ENCODE assay signal across 14 mouse cellular contexts in genomic region chr9:67783925-67784324, GRCm38 (mm10). TPM values are rescaled to one million over a fixed set of nuclear protein-coding genes. Genes with fewer than 3 reads are reported as not detected.
DNase-seq lines count a peak whose midpoint lies in the region; ATAC-seq and TF ChIP-seq lines count a peak whose summit lies in the region.
"Had no signal": no experiment of that assay in that cellular context is flagged by ENCODE, and none has a peak within 500 bp of the region (broad histone marks: within the 10 kb centered on the region; RNA-seq: fewer than 3 reads in every experiment).

No protein-coding gene starts in this region.

- no peak for TF ChIP-seq EP300 in CH12.LX (IDR thresholded peaks at IDR 0.05; ENCODE audit: low read length)

- H3K4me1 ChIP-seq in cerebellum, adult 2 months (ENCODE audit: control insufficient read depth, insufficient read depth, low read length), result no peaks in the 10 kb centered on the region
- H3K4me1 ChIP-seq in CH12.LX (ENCODE audit: control insufficient read depth in 1 of 2, insufficient read depth in 2 of 2), result no peaks in the 10 kb centered on the region
- H3K4me1 ChIP-seq: forebrain, embryonic 10.5 days; intestine, embryonic 15.5 days had no signal

- H3K27ac ChIP-seq in cerebellum, adult 2 months (ENCODE audit: insufficient read depth, low read length), result no peak overlapping the region
- H3K27ac ChIP-seq in left cerebral cortex, adult 2 months, result no peak overlapping the region
- no peak overlapping the region for H3K27ac ChIP-seq in CH12.LX (ENCODE audit: insufficient read depth, low read depth)
- H3K27ac ChIP-seq: forebrain, embryonic 10.5 days; intestine, embryonic 15.5 days had no signal

- H3K36me3 ChIP-seq in CH12.LX (replicated peaks in 1 of 2; ENCODE audit: control insufficient read depth in 1 of 2, insufficient read depth in 1 of 2, low read length in 1 of 2), result no peaks in the 10 kb centered on the region
- H3K36me3 ChIP-seq: forebrain, embryonic 10.5 days; intestine, embryonic 15.5 days had no signal

- peak; percentile 35 for TF ChIP-seq RAD21 in CH12.LX (IDR thresholded peaks at IDR 0.05; ENCODE audit: low read depth, low read length)

- H3K4me3 ChIP-seq in cerebellum, adult 2 months (replicated peaks; ENCODE audit: insufficient read depth, low read depth, low read length), result no peak overlapping the region
- no peak overlapping the region for H3K4me3 ChIP-seq in left cerebral cortex, adult 2 months
- H3K4me3 ChIP-seq in CH12.LX (replicated peaks in 1 of 3; ENCODE audit: low read depth in 2 of 3, low read length in 2 of 3, poor library complexity in 1 of 3), result no peak overlapping the region
- H3K4me3 ChIP-seq: forebrain, embryonic 10.5 days; intestine, embryonic 15.5 days; myocyte had no signal

- no peaks in the 10 kb centered on the region for H3K79me2 ChIP-seq in CH12.LX (replicated peaks; ENCODE audit: control insufficient read depth, extremely low read depth, insufficient read depth, poor library complexity, severe bottlenecking)

- no peak overlapping the region for H3K4me2 ChIP-seq in CH12.LX (ENCODE audit: insufficient read depth, low read depth, poor library complexity, severe bottlenecking)
- H3K4me2 ChIP-seq: intestine, embryonic 15.5 days had no signal

- dilution Hi-C loops in CH12.LX (cut with MboI; ENCODE audit: extremely low pct_ligation_motif_present, extremely low pct_unique_long_range_greater_than_20kb, low sequenced_read_pairs), result no loop called here

- no peaks in the 10 kb centered on the region for H3K9me3 ChIP-seq in CH12.LX (replicated peaks; ENCODE audit: low read length)
- H3K9me3 ChIP-seq: intestine, embryonic 15.5 days had no signal

- intact Hi-C loops in left cerebral cortex, adult 2 months (cut with DNase I), result no loop called here
- intact Hi-C loops in left cerebral cortex, postnatal 14 days (cut with DNase I), result no loop called here

- DNase-seq in cerebellum, adult 2 months, result no peak
- no peak for DNase-seq in cerebellum, adult 11-12 months
- DNase-seq in left cerebral cortex, adult 2 months (ENCODE audit: extremely low spot score in 1 of 2, low spot score in 2 of 2), result no peak
- DNase-seq in left cerebral cortex, postnatal 14 days (ENCODE audit: low spot score in 2 of 2), result no peak
- no peak for DNase-seq in CH12.LX (ENCODE audit: extremely low read depth)
- DNase-seq in brain, embryonic 14.5 days (ENCODE audit: low read depth), result no peak
- DNase-seq in adipocyte (ENCODE audit: low spot score), result no peak
- DNase-seq: embryo, embryonic 11 days; gastrocnemius, postnatal 14 days had no signal

- TF ChIP-seq CTCF in cerebellum, adult 2 months (IDR thresholded peaks at IDR 0.05; ENCODE audit: borderline replicate concordance, insufficient read depth, low read depth, low read length), result peak; percentile 38; the same call in 1 of the 2 replicates
- TF ChIP-seq CTCF in left cerebral cortex, adult 2 months (IDR thresholded peaks at IDR 0.05), result peak; percentile 55
- TF ChIP-seq CTCF in CH12.LX (conservative IDR thresholded peaks at IDR 0.05 in 1 of 2, IDR thresholded peaks at IDR 0.05 in 1 of 2; ENCODE audit: low read depth in 2 of 2, low read length in 2 of 2), result peak; percentile 38 to 52
- TF ChIP-seq CTCF in brain, embryonic 14.5 days (IDR thresholded peaks at IDR 0.05; ENCODE audit: borderline replicate concordance, extremely low read depth, insufficient read depth, insufficient read length), result peak; percentile 44; the same call in 1 of the 2 replicates

- H3K9ac ChIP-seq in CH12.LX (ENCODE audit: insufficient read depth, low read depth), result no peak overlapping the region
- H3K9ac ChIP-seq: intestine, embryonic 15.5 days had no signal

- H3K27me3 ChIP-seq in cerebellum, adult 2 months (ENCODE audit: control insufficient read depth, insufficient read depth, low read length), result no peaks in the 10 kb centered on the region
- H3K27me3 ChIP-seq in CH12.LX (replicated peaks), result no peaks in the 10 kb centered on the region
- H3K27me3 ChIP-seq: intestine, embryonic 15.5 days had no signal

- no peak for ATAC-seq in erythroid progenitor cell, adult 5-6 weeks (replicated peaks; ENCODE audit: low FRiP score, poor library complexity, severe bottlenecking)
- ATAC-seq: intestine, embryonic 15.5 days had no signal

- in situ Hi-C loops in CH12.LX (cut with MboI; ENCODE audit: low pct_ligation_motif_present, low pct_unique_long_range_greater_than_20kb, low sequenced_read_pairs), result no loop called here

- TF ChIP-seq POLR2A in cerebellum, adult 2 months (IDR thresholded peaks at IDR 0.05; ENCODE audit: borderline replicate concordance, insufficient read depth, low read length), result no peak
- TF ChIP-seq POLR2A in CH12.LX (IDR thresholded peaks at IDR 0.05; ENCODE audit: low read depth, low read length), result no peak
- TF ChIP-seq POLR2A in brain, embryonic 14.5 days (IDR thresholded peaks at IDR 0.05; ENCODE audit: borderline replicate concordance, extremely low read depth, insufficient read depth, insufficient read length, poor library complexity, severe bottlenecking), result no peak

TF ChIP-seq in CH12.LX, 34 proteins besides CTCF, POLR2A, EP300 and RAD21:
- TF ChIP-seq SMC3 (IDR thresholded peaks at IDR 0.05; ENCODE audit: low read depth, low read length), result peak; percentile 30
- TF ChIP-seq PAX5 (IDR thresholded peaks at IDR 0.05; ENCODE audit: low read length), result no peak

RNA-seq across cellular contexts. Expression of gene C2cd4b, which starts 24.7 kb away (rescaled TPM):
- 0.33 and 0.54 TPM in 2 replicates for polyA plus RNA-seq in cerebellum, adult 2 months (2012; rRNA removed)
- total RNA-seq in left cerebral cortex, adult 2 months (2021), result 1 to 10 TPM; 4.0 to 4.6 TPM
- total RNA-seq in left cerebral cortex, postnatal 14 days (2021), result 1 to 10 TPM; 4.4 to 5.7 TPM
- total RNA-seq in CH12.LX (2012; rRNA removed) (not detected in 2 replicates), CH12.LX (2014; rRNA removed) (not detected in 2 replicates)
- not detected in 2 replicates for polyA plus RNA-seq in CH12.LX (2012; ENCODE audit: insufficient read length, low read depth)
- 0.53 and 1.2 TPM in 2 replicates for polyA plus RNA-seq in brain, embryonic 14.5 days (2012; rRNA removed)
- not detected in 2 replicates for total RNA-seq in erythroid progenitor cell, adult 5-6 weeks (2015; ENCODE audit: low replicate concordance)
- total RNA-seq in erythroid progenitor cell, adult 5-6 weeks (2017; ENCODE audit: low replicate concordance), result not detected in 2 replicates
- total RNA-seq: megakaryocyte, adult 5-6 weeks had no signal
- polyA plus RNA-seq: forebrain, embryonic 10.5 days; myocyte had no signal

RNA-seq across cellular contexts. Expression of gene C2cd4a, which starts 48.2 kb away (rescaled TPM):
- 0.07 and 0.10 TPM in 2 replicates for polyA plus RNA-seq in cerebellum, adult 2 months (2012; rRNA removed)
- under 1 TPM in 1 of 2 experiments, not detected in 1; 0.26 TPM for total RNA-seq in left cerebral cortex, adult 2 months (2021)
- under 1 TPM in 1 of 2 experiments, not detected in 1; 0.59 TPM for total RNA-seq in left cerebral cortex, postnatal 14 days (2021)
- total RNA-seq in CH12.LX (2012; rRNA removed), result not detected in 2 replicates
- total RNA-seq in CH12.LX (2014; rRNA removed), result 0.16 TPM in 1 of 2 replicates, not detected in the other
- polyA plus RNA-seq in CH12.LX (2012; ENCODE audit: insufficient read length, low read depth), result not detected in 2 replicates
- polyA plus RNA-seq in brain, embryonic 14.5 days (2012; rRNA removed), result 0.42 and 0.52 TPM in 2 replicates
- not detected in 2 replicates for total RNA-seq in erythroid progenitor cell, adult 5-6 weeks (2015; ENCODE audit: low replicate concordance)
- total RNA-seq in erythroid progenitor cell, adult 5-6 weeks (2017; ENCODE audit: low replicate concordance), result not detected in 2 replicates
- total RNA-seq: megakaryocyte, adult 5-6 weeks had no signal
- polyA plus RNA-seq: forebrain, embryonic 10.5 days; myocyte had no signal

RNA-seq across cellular contexts. Expression of gene Vps13c, which starts 56.3 kb away (rescaled TPM):
- 45.6 and 46.5 TPM in 2 replicates for polyA plus RNA-seq in cerebellum, adult 2 months (2012; rRNA removed)
- total RNA-seq in left cerebral cortex, adult 2 months (2021), result 10 to 100 TPM; 82.2 to 83.8 TPM
- 10 to 100 TPM; 62.3 to 66.2 TPM for total RNA-seq in left cerebral cortex, postnatal 14 days (2021)
- 17.3 and 18.4 TPM in 2 replicates for total RNA-seq in CH12.LX (2012; rRNA removed)
- 9.7 and 10.8 TPM in 2 replicates for total RNA-seq in CH12.LX (2014; rRNA removed)
- 21.7 and 25.7 TPM in 2 replicates for polyA plus RNA-seq in CH12.LX (2012; ENCODE audit: insufficient read length, low read depth)
- 19.2 and 20.7 TPM in 2 replicates for polyA plus RNA-seq in brain, embryonic 14.5 days (2012; rRNA removed)
- 13.8 and 15.1 TPM in 2 replicates for total RNA-seq in erythroid progenitor cell, adult 5-6 weeks (2015; ENCODE audit: low replicate concordance)
- total RNA-seq in erythroid progenitor cell, adult 5-6 weeks (2017; ENCODE audit: low replicate concordance), result 6.1 and 10.1 TPM in 2 replicates

Comparison
In these comparisons a context has a peak if more than half of its experiments do, and no peak if none do; other contexts are left out.
1. RNA of gene C2cd4b, which starts 24.7 kb away (total RNA-seq): 4.4 to 5.7 TPM in left cerebral cortex, postnatal 14 days and 4.0 to 4.6 TPM in left cerebral cortex, adult 2 months; not detected in CH12.LX and not detected in erythroid progenitor cell, adult 5-6 weeks; every median in the first group is over 4 times any median in the second.
2. Peak in every context shown above with its lines, with median percentiles within 50 percentile points of each other: CTCF ChIP-seq.